In the genomic region with DNA sequence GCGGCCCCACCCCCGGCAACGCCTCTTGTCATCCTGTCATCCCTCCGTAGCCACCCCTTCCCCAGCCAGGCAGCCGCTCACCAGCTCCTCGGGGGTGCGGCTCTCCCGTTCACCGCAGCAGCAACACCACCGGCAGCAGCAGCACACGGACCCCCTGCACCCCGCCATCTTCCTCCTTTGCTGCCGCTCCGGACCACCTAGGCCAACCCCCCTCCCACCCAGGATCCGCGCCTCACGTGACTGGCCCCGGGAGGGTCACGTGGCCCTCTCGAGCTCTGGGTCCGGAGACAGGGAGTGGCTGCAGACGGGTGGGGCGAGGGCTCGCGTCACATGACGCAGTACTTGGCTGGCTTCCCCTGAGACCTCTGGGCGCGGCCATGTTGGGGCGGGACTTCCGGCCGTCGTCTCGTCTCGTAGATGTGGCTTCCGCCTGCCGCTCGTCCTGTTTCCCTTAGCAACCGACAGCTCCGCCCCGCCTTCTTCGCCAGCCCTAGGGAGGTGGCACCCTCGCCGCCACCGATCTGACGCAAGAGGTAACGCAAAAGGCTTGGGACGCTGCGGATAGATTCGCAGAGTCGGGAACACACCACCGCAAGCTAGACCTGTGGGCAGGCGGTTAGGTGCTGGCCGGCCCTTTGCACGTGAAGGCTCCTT, we compare ENCODE assay signal across 8 mouse cellular contexts. TPM values are rescaled to one million over a fixed set of nuclear protein-coding genes. Genes with fewer than 3 reads are reported as not detected.
A peak's percentile ranks its signal among the peaks of the same experiment; 100 is the strongest.
DNase-seq lines count a peak whose midpoint lies in the region; ATAC-seq lines count a peak whose summit lies in the region.

TSS of gene Clcn6 (minus strand) at position 222 of the 654 bp plus-strand sequence.
TSS of gene Mthfr (plus strand) at position 478 of the 654 bp plus-strand sequence.

- peak within 1 kb of the TSS; percentile 74 for H3K27ac ChIP-seq in intestine, embryonic 14.5 days (ENCODE audit: low read depth)

- no peaks in the 10 kb centered on the region for H3K27me3 ChIP-seq in intestine, embryonic 14.5 days (replicated peaks; ENCODE audit: control insufficient read depth, insufficient read depth, low read length)

- H3K36me3 ChIP-seq in intestine, embryonic 14.5 days (ENCODE audit: control insufficient read depth, insufficient read depth, low read length), result 0 out of 2 replicates have a peak, but pooled peaks cover 16% of the 10 kb centered on the region

- peak; percentile 92 for ATAC-seq in intestine, embryonic 14.5 days (replicated peaks; ENCODE audit: low FRiP score, low TSS enrichment, low read depth)

- peak within 1 kb of the TSS; percentile 90 for H3K4me2 ChIP-seq in intestine, embryonic 14.5 days (ENCODE audit: low read length)

- peak within 1 kb of the TSS; percentile 61 for H3K9ac ChIP-seq in intestine, embryonic 14.5 days (ENCODE audit: low read length)

- peak; percentile 99 for DNase-seq in adrenal gland, adult 18-20 months (ENCODE audit: low spot score in 2 of 2)
- peak; percentile 100 for DNase-seq in embryo, embryonic 11 days
- DNase-seq in gastrocnemius, postnatal 25 days, result peak; percentile 99
- DNase-seq in intestine, embryonic 14.5 days (ENCODE audit: low spot score), result peak; percentile 99
- peak; percentile 100 for DNase-seq in left cerebral cortex, postnatal 14 days (ENCODE audit: low spot score in 2 of 2)
- peak; percentile 100 for DNase-seq in mesoderm, embryonic 11.5 days (ENCODE audit: low read depth, low spot score)
- DNase-seq in right cerebral cortex, postnatal 36 days (ENCODE audit: low spot score in 2 of 2), result peak; percentile 99 to 100
- DNase-seq in yolk sac, embryonic 10.5 days (ENCODE audit: low spot score), result peak; percentile 99

- H3K9me3 ChIP-seq in intestine, embryonic 14.5 days (ENCODE audit: control insufficient read depth, low read length), result no peaks in the 10 kb centered on the region

- H3K4me1 ChIP-seq in intestine, embryonic 14.5 days (replicated peaks; ENCODE audit: control insufficient read depth, insufficient read depth, low read length), result peaks cover 26% of the 10 kb centered on the region

- intact Hi-C loops in left cerebral cortex, postnatal 14 days (cut with DNase I), result no loop called here

- peak within 1 kb of the TSS; percentile 63 for H3K4me3 ChIP-seq in intestine, embryonic 14.5 days (ENCODE audit: low read depth, low read length)

- WGBS in intestine, embryonic 14.5 days, result under 1% methylated on average over 54 of the region's 54 CpGs

RNA-seq across cellular contexts. Expression of gene Clcn6, which starts in this region (rescaled TPM):
- 10 to 100 TPM; 11.2 to 13.8 TPM for total RNA-seq in adrenal gland, adult 18-20 months (2021)
- total RNA-seq in gastrocnemius, postnatal 25 days (2021), result 1 to 10 TPM; 3.5 to 4.7 TPM
- polyA plus RNA-seq in intestine, embryonic 14.5 days (2014; fragmentation: Nextera tagmentation; extraction: Ambion mirVana), result 5.2 and 5.3 TPM in 2 replicates
- 10 to 100 TPM; 60.1 to 61.1 TPM for total RNA-seq in left cerebral cortex, postnatal 14 days (2021)

RNA-seq across cellular contexts. Expression of gene Mthfr, which starts in this region (rescaled TPM):
- total RNA-seq in adrenal gland, adult 18-20 months (2021), result 10 to 100 TPM; 33.8 to 37.7 TPM
- 1 to 10 TPM; 6.8 to 9.4 TPM for total RNA-seq in gastrocnemius, postnatal 25 days (2021)
- polyA plus RNA-seq in intestine, embryonic 14.5 days (2014; fragmentation: Nextera tagmentation; extraction: Ambion mirVana), result 17.8 and 18.4 TPM in 2 replicates
- total RNA-seq in left cerebral cortex, postnatal 14 days (2021), result 10 to 100 TPM; 24.9 to 28.3 TPM

Comparison
In these comparisons a context has a peak if more than half of its experiments do, and no peak if none do; other contexts are left out.
1. Peak in every context shown above with its lines: DNase-seq, ATAC-seq, H3K4me3 ChIP-seq and H3K27ac ChIP-seq.
2. RNA of gene Clcn6 (total RNA-seq): 60.1 to 61.1 TPM in left cerebral cortex, postnatal 14 days; 11.2 to 13.8 TPM in adrenal gland, adult 18-20 months and 3.5 to 4.7 TPM in gastrocnemius, postnatal 25 days; every median in the first group is over 4 times any median in the second.